Mouse (Mus musculus): ENCODE results near the gene Frem1.

The Frem1 gene

GRCm38 (mm10) chr4:82872121-82872520, 180.0 kb downstream of the Frem1 start:
- no peak for DNase-seq (ENCODE audit: low read depth, low spot score)

GRCm38 (mm10) chr4:82870931-82871330, 181.2 kb downstream of the Frem1 start:
- DNase-seq (ENCODE audit: low read depth, low spot score): no peak

GRCm38 (mm10) chr4:82867731-82868445, 184.3 kb downstream of the Frem1 start:
- no peak for DNase-seq (ENCODE audit: low read depth, low spot score)

- peak; percentile 10 for DNase-seq (ENCODE audit: low read depth, low spot score)
Measured at GRCm38 (mm10) chr4:82867111-82867510, 185.0 kb downstream of the Frem1 start.

GRCm38 (mm10) chr4:82864974-82865699, 187.0 kb downstream of the Frem1 start:
- DNase-seq (ENCODE audit: low read depth, low spot score): no peak

GRCm38 (mm10) chr4:82863316-82863715, 188.8 kb downstream of the Frem1 start:
- no peak for DNase-seq (ENCODE audit: low read depth, low spot score)

- no peak for DNase-seq (ENCODE audit: low read depth, low spot score)
Measured at GRCm38 (mm10) chr4:82861451-82861850, 190.7 kb downstream of the Frem1 start.

- no peak for DNase-seq (ENCODE audit: low read depth, low spot score)
Measured at GRCm38 (mm10) chr4:82860566-82860965, 191.6 kb downstream of the Frem1 start.

- DNase-seq (ENCODE audit: low read depth, low spot score): peak; percentile 39
Measured at GRCm38 (mm10) chr4:82859131-82860125, 192.7 kb downstream of the Frem1 start, which contains the start of gene Zdhhc21. Zdhhc21 (minus strand) TSS chr4:82859958.

- no peak for DNase-seq (ENCODE audit: low read depth, low spot score)
Measured at GRCm38 (mm10) chr4:82858431-82859010, 193.6 kb downstream of the Frem1 start.

GRCm38 (mm10) chr4:82856986-82857385, 195.2 kb downstream of the Frem1 start:
- DNase-seq (ENCODE audit: low read depth, low spot score): no peak

- DNase-seq (ENCODE audit: low read depth, low spot score): no peak
Measured at GRCm38 (mm10) chr4:82853809-82854208, 198.3 kb downstream of the Frem1 start.

GRCm38 (mm10) chr4:82848552-82849234, 203.4 kb downstream of the Frem1 start:
- no peak for DNase-seq (ENCODE audit: low read depth, low spot score)

Measured in skeletal muscle tissue, adult 2 months (tissue).